Comparison of ENCODE assay signal across 8 mouse cellular contexts in genomic region chr1:160758243-160758642, GRCm38 (mm10). TPM values are rescaled to one million over a fixed set of nuclear protein-coding genes. Genes with fewer than 3 reads are reported as not detected.
A peak's percentile ranks its signal among the peaks of the same experiment; 100 is the strongest.
DNase-seq lines count a peak whose midpoint lies in the region; ATAC-seq and TF ChIP-seq lines count a peak whose summit lies in the region.

No protein-coding gene starts in this region.

- no peaks in the 10 kb centered on the region for H3K36me3 ChIP-seq in embryonic facial prominence, embryonic 14.5 days (ENCODE audit: control insufficient read depth, insufficient read depth, low read length)

- peak; percentile 92 for TF ChIP-seq CTCF in lung, adult 2 months (IDR thresholded peaks at IDR 0.05; ENCODE audit: insufficient read depth, low read length)

- H3K27ac ChIP-seq in embryonic facial prominence, embryonic 14.5 days (replicated peaks; ENCODE audit: low read depth, low read length) = no peak overlapping the region

- WGBS in embryonic facial prominence, embryonic 14.5 days = 15% methylated on average over 3 of the region's 3 CpGs
- 22% methylated on average over 3 of the region's 3 CpGs for WGBS in lung, adult 2 months

- H3K9ac ChIP-seq in embryonic facial prominence, embryonic 14.5 days (ENCODE audit: low read depth, low read length) = no peak overlapping the region

- no peak overlapping the region for H3K4me3 ChIP-seq in embryonic facial prominence, embryonic 14.5 days (ENCODE audit: low read depth, low read length)
- no peak overlapping the region for H3K4me3 ChIP-seq in lung, adult 2 months (replicated peaks; ENCODE audit: extremely low read depth, low read depth, low read length)

- H3K4me1 ChIP-seq in embryonic facial prominence, embryonic 14.5 days (ENCODE audit: control insufficient read depth, insufficient read depth, low read length) = no peaks in the 10 kb centered on the region
- H3K4me1 ChIP-seq in lung, adult 2 months (ENCODE audit: control insufficient read depth, insufficient read depth, low read length) = no peaks in the 10 kb centered on the region

- peak; percentile 23 for DNase-seq in cerebellum, adult 11 months
- DNase-seq in cerebellum, adult 11-12 months = no peak
- DNase-seq in urinary bladder, postnatal 25 days (ENCODE audit: low spot score) = peak; percentile 49
- DNase-seq in urinary bladder, adult 2 months (ENCODE audit: low spot score) = no peak
- DNase-seq in embryonic facial prominence, embryonic 14.5 days (ENCODE audit: low spot score) = peak; percentile 13
- peak; percentile 60 for DNase-seq in lung, adult 2 months
- peak; percentile 53 for DNase-seq in right cerebral cortex, postnatal 4 days

- no peak for ATAC-seq in embryonic facial prominence, embryonic 14.5 days (ENCODE audit: low read depth)
- peak; percentile 75 for ATAC-seq in inflammation-experienced regulatory T-cells, adult 6 months

- H3K9me3 ChIP-seq in embryonic facial prominence, embryonic 14.5 days (ENCODE audit: control insufficient read depth, low read length) = no peaks in the 10 kb centered on the region

- no peak for TF ChIP-seq POLR2A in lung, adult 2 months (IDR thresholded peaks at IDR 0.05; ENCODE audit: borderline replicate concordance, extremely low read depth, low read depth, low read length)

- no peak overlapping the region for H3K4me2 ChIP-seq in embryonic facial prominence, embryonic 14.5 days (ENCODE audit: low read depth, low read length)

- H3K27me3 ChIP-seq in embryonic facial prominence, embryonic 14.5 days (replicated peaks; ENCODE audit: control insufficient read depth, insufficient read depth, low read length) = no peaks in the 10 kb centered on the region

RNA-seq across cellular contexts. Expression of gene Rabgap1l, which starts 34.8 kb away (rescaled TPM):
- 47.3 and 50.3 TPM in 2 replicates for polyA plus RNA-seq in urinary bladder, adult 2 months (2012; rRNA removed)
- polyA plus RNA-seq in embryonic facial prominence, embryonic 14.5 days (2014; fragmentation: Nextera tagmentation; extraction: Ambion mirVana) = 16.3 and 18.9 TPM in 2 replicates
- polyA plus RNA-seq in inflammation-experienced regulatory T-cells, adult 6 months (2017; shearing (Covaris generic)) = 100 to 1,000 TPM; 237 to 400 (median 301) TPM
- 15.7 and 25.6 TPM in 2 replicates for polyA plus RNA-seq in lung, adult 2 months (2012; rRNA removed)

Comparison
In these comparisons a context has a peak if more than half of its experiments do, and no peak if none do; other contexts are left out.
1. DNase-seq: peak in cerebellum, adult 11 months (single experiment), urinary bladder, postnatal 25 days (single experiment), embryonic facial prominence, embryonic 14.5 days (single experiment), lung, adult 2 months (single experiment) and right cerebral cortex, postnatal 4 days (single experiment); none in cerebellum, adult 11-12 months (single experiment) and urinary bladder, adult 2 months (single experiment).